Mouse (Mus musculus) forebrain, postnatal 0 days (tissue): ENCODE measurements around the gene Osbpl10. TPM values are rescaled to one million over a fixed set of nuclear protein-coding genes. Genes with fewer than 3 reads are reported as not detected.

Experiments
- ATAC-seq: fragments of 200-750 bp; cut with Nextera tagmentation; 2 replicates; pipeline ENCODE4 v1.8.0; 2017; ENCODE audit warnings: mild to moderate bottlenecking, moderate library complexity
- DNase-seq: peaks from one replicate; pipeline ENCODE4 v3.0.0-alpha.2; 2015
- H3K27ac ChIP-seq: fragments of 300-500 bp; sonication (generic); 2 replicates; pipeline ENCODE4 v1.5.1; 2014; ENCODE audit warnings: low read depth, mild to moderate bottlenecking, antibody characterized with exemption, low read length, moderate library complexity, mixed read lengths
- H3K27me3 ChIP-seq: fragments of 300-500 bp; sonication (generic); 2 replicates; pipeline ENCODE4 v1.6.1; 2014; ENCODE audit warnings: mild to moderate bottlenecking, low read length, mixed read lengths; ENCODE audit not compliant: insufficient read depth
- H3K36me3 ChIP-seq: fragments of 300-500 bp; sonication (generic); 2 replicates; pipeline ENCODE4 v1.6.1; 2014; ENCODE audit warnings: mild to moderate bottlenecking, moderate library complexity; ENCODE audit not compliant: insufficient read depth
- H3K4me1 ChIP-seq: fragments of 300-500 bp; sonication (generic); 2 replicates; pipeline ENCODE4 v1.6.1; 2014; ENCODE audit warnings: antibody characterized with exemption; ENCODE audit not compliant: insufficient read depth
- H3K4me2 ChIP-seq: fragments of 300-500 bp; sonication (generic); 2 replicates; pipeline ENCODE4 v1.6.1; 2014; ENCODE audit warnings: low read depth, mild to moderate bottlenecking, moderate library complexity
- H3K4me3 ChIP-seq: fragments of 300-500 bp; sonication (generic); 2 replicates; pipeline ENCODE4 v1.5.1; 2014; ENCODE audit warnings: low read depth, low read length, mixed read lengths
- H3K9ac ChIP-seq: fragments of 300-500 bp; sonication (generic); 2 replicates; pipeline ENCODE4 v1.6.1; 2014; ENCODE audit warnings: mild to moderate bottlenecking
- H3K9me3 ChIP-seq: fragments of 300-500 bp; sonication (generic); 2 replicates; pipeline ENCODE4 v1.6.1; 2016; ENCODE audit warnings: low read length
- CTCF ChIP-seq: sonication (generic); IDR thresholded peaks from 2 replicates; pipeline ENCODE4 v1.5.1; 2016; ENCODE audit warnings: antibody characterized with exemption, control low read depth, low read depth
- WGBS: fragments of 180-500 bp; shearing (Covaris S2); extraction: QIAGEN DNeasy Blood & Tissue Kit; methylation state at CpG from one replicate; pipeline ENCODE4 v1.1.7; 2014; 5-methylcytosine and 5-hydroxymethylcytosine counted together
- polyA plus RNA-seq: library from polyadenylated mRNA; unstranded; fragments of >200 nt; fragmentation: Nextera tagmentation; extraction: Ambion mirVana; gene quantifications from 2 replicates; pipeline ENCODE4 v1.2.1, GENCODE M21; 2015
- total RNA-seq: library from RNA; depleted of rRNA; stranded (reverse); fragments of >200 nt; gene quantifications from 2 replicates; pipeline ENCODE4 v1.2.3, GENCODE M21; 2014

Gene Osbpl10
- total and polyA plus RNA-seq, 2 experiments from 2014 or later = 3.0 to 22.4 TPM

- H3K36me3 ChIP-seq = no peaks in the 10 kb centered on the region
- no peak for ATAC-seq
- no peaks in the 10 kb centered on the region for H3K27me3 ChIP-seq
- H3K27ac ChIP-seq = no peak overlapping the region
- H3K4me3 ChIP-seq = no peak overlapping the region
- no peak overlapping the region for H3K4me2 ChIP-seq
- WGBS = 91% methylated on average over 5 of the region's 5 CpGs
- no peak for DNase-seq
- no peaks in the 10 kb centered on the region for H3K4me1 ChIP-seq
- H3K9ac ChIP-seq = no peak overlapping the region
- no peak for TF ChIP-seq CTCF
- no peaks in the 10 kb centered on the region for H3K9me3 ChIP-seq
These were observed 7.4 kb downstream of the Osbpl10 start for GRCm38 (mm10) chr9:114985741-114986140.

- no peak overlapping the region for H3K4me3 ChIP-seq
- H3K36me3 ChIP-seq = no peaks in the 10 kb centered on the region
- H3K4me2 ChIP-seq = no peak overlapping the region
- ATAC-seq (no peak), DNase-seq (no peak)
- H3K27ac ChIP-seq = no peak overlapping the region
- H3K9me3 ChIP-seq = no peaks in the 10 kb centered on the region
- no peaks in the 10 kb centered on the region for H3K4me1 ChIP-seq
- no peak for TF ChIP-seq CTCF
- H3K27me3 ChIP-seq = no peaks in the 10 kb centered on the region
- no peak overlapping the region for H3K9ac ChIP-seq
- WGBS = 85% methylated on average over 5 of the region's 5 CpGs
These were observed 8.0 kb downstream of the Osbpl10 start for GRCm38 (mm10) chr9:114986361-114986760.

- H3K9ac ChIP-seq = no peak overlapping the region
- H3K27ac ChIP-seq = no peak overlapping the region
- H3K27me3 ChIP-seq = no peaks in the 10 kb centered on the region
- H3K9me3 ChIP-seq = 0 out of 2 replicates have a peak, but pooled peaks cover 5% of the 10 kb centered on the region
- no peaks in the 10 kb centered on the region for H3K36me3 ChIP-seq
- no peak overlapping the region for H3K4me3 ChIP-seq
- no peak for DNase-seq
- 99% methylated on average over 3 of the region's 3 CpGs for WGBS
- no peak for ATAC-seq
- H3K4me1 ChIP-seq = no peaks in the 10 kb centered on the region
- TF ChIP-seq CTCF = no peak
- no peak overlapping the region for H3K4me2 ChIP-seq
These were observed 9.7 kb downstream of the Osbpl10 start for GRCm38 (mm10) chr9:114988029-114988428.

GRCm38 (mm10) chr9:114988610-114989327 is 10.4 kb downstream of the Osbpl10 start:
- Histone ChIP-seq H3K27me3 (no peaks in the 10 kb centered on the region), H3K4me2 (no peak overlapping the region), H3K36me3 (no peaks in the 10 kb centered on the region), H3K27ac (no peak overlapping the region), H3K9ac (no peak overlapping the region), H3K4me3 (no peak overlapping the region), H3K9me3 (0 out of 2 replicates have a peak, but pooled peaks cover 6% of the 10 kb centered on the region), H3K4me1 (no peaks in the 10 kb centered on the region)
- WGBS = 62% methylated on average over 6 of the region's 6 CpGs
- ATAC-seq (no peak), DNase-seq (peak; percentile 27)
- no peak for TF ChIP-seq CTCF

GRCm38 (mm10) chr9:114990421-114990820 is 12.1 kb downstream of the Osbpl10 start:
- no peaks in the 10 kb centered on the region for H3K4me1 ChIP-seq
- no peaks in the 10 kb centered on the region for H3K27me3 ChIP-seq
- H3K27ac ChIP-seq = no peak overlapping the region
- no peak for TF ChIP-seq CTCF
- no peak overlapping the region for H3K4me3 ChIP-seq
- no peak for ATAC-seq
- H3K36me3 ChIP-seq = no peaks in the 10 kb centered on the region
- DNase-seq = no peak
- no peak overlapping the region for H3K9ac ChIP-seq
- 0 out of 2 replicates have a peak, but pooled peaks cover 6% of the 10 kb centered on the region for H3K9me3 ChIP-seq
- H3K4me2 ChIP-seq = no peak overlapping the region
- WGBS = 77% methylated on average over 10 of the region's 10 CpGs

- Histone ChIP-seq H3K4me3 (no peak overlapping the region), H3K36me3 (no peaks in the 10 kb centered on the region), H3K27me3 (no peaks in the 10 kb centered on the region), H3K27ac (no peak overlapping the region), H3K4me2 (no peak overlapping the region), H3K9me3 (0 out of 2 replicates have a peak, but pooled peaks cover 6% of the 10 kb centered on the region), H3K4me1 (no peaks in the 10 kb centered on the region), H3K9ac (no peak overlapping the region)
- TF ChIP-seq CTCF = no peak
- ATAC-seq = no peak
- DNase-seq = no peak
- WGBS = 86% methylated on average over 2 of the region's 2 CpGs
These were observed 14.2 kb downstream of the Osbpl10 start for GRCm38 (mm10) chr9:114992528-114992927.

- no peaks in the 10 kb centered on the region for H3K36me3 ChIP-seq
- WGBS = 89% methylated on average over 4 of the region's 4 CpGs
- H3K4me2 ChIP-seq = no peak overlapping the region
- H3K27me3 ChIP-seq = no peaks in the 10 kb centered on the region
- H3K4me1 ChIP-seq = no peaks in the 10 kb centered on the region
- no peak overlapping the region for H3K4me3 ChIP-seq
- H3K27ac ChIP-seq = no peak overlapping the region
- TF ChIP-seq CTCF = no peak
- H3K9me3 ChIP-seq = 0 out of 2 replicates have a peak, but pooled peaks cover 6% of the 10 kb centered on the region
- ATAC-seq (no peak), DNase-seq (no peak)
- H3K9ac ChIP-seq = no peak overlapping the region
These were observed 16.9 kb downstream of the Osbpl10 start for GRCm38 (mm10) chr9:114995250-114995649.
